ENCODE assay signal across 13 mouse cellular contexts in genomic region chr1:82385054-82385453, GRCm38 (mm10).
DNase-seq lines count a peak whose midpoint lies in the region; ATAC-seq and TF ChIP-seq lines count a peak whose summit lies in the region.
"Had no signal": no experiment of that assay in that cellular context is flagged by ENCODE, and none has a peak within 500 bp of the region (broad histone marks: within the 10 kb centered on the region; RNA-seq: fewer than 3 reads in every experiment).

No protein-coding gene starts in this region.

- H3K9ac ChIP-seq in lung, embryonic 14.5 days, result no peak overlapping the region
- H3K9ac ChIP-seq in embryonic facial prominence, embryonic 15.5 days, result no peak overlapping the region
- H3K9ac ChIP-seq in forebrain, embryonic 15.5 days (replicated peaks), result no peak overlapping the region
- no peak overlapping the region for H3K9ac ChIP-seq in neural tube, embryonic 11.5 days (ENCODE audit: low read length)
- H3K9ac ChIP-seq: embryonic facial prominence, embryonic 12.5 days; liver, embryonic 14.5 days had no signal

- peak; percentile 75 for DNase-seq in lung, embryonic 14.5 days
- DNase-seq in lung, adult 18-20 months, result no peak
- no peak for DNase-seq in neural tube, embryonic 11.5 days (ENCODE audit: low spot score)
- no peak for DNase-seq in right cerebral cortex, postnatal 4 days
- DNase-seq in right cerebral cortex, postnatal 36 days (ENCODE audit: low spot score in 2 of 2), result no peak
- DNase-seq: cerebellum, adult 9-10 months; heart, adult 11 months; kidney, adult 8-10 months had no signal

- H3K27me3 ChIP-seq in lung, embryonic 14.5 days (ENCODE audit: insufficient read depth, low read length), result no peaks in the 10 kb centered on the region
- no peaks in the 10 kb centered on the region for H3K27me3 ChIP-seq in embryonic facial prominence, embryonic 15.5 days
- H3K27me3 ChIP-seq in forebrain, embryonic 15.5 days, result no peaks in the 10 kb centered on the region
- no peaks in the 10 kb centered on the region for H3K27me3 ChIP-seq in neural tube, embryonic 11.5 days (ENCODE audit: control insufficient read depth, insufficient read depth, low read length)
- H3K27me3 ChIP-seq: CH12.LX; embryonic facial prominence, embryonic 12.5 days had no signal

- ATAC-seq in lung, embryonic 14.5 days (ENCODE audit: insufficient read depth), result peak; percentile 93
- no peak; the same call in 1 of the 2 replicates for ATAC-seq in embryonic facial prominence, embryonic 15.5 days (ENCODE audit: insufficient number of reproducible peaks, low FRiP score, low TSS enrichment, low read depth)
- ATAC-seq in forebrain, embryonic 15.5 days (replicated peaks), result no peak
- ATAC-seq in neural tube, embryonic 11.5 days (ENCODE audit: insufficient read depth, low FRiP score, low TSS enrichment), result no peak

- no peaks in the 10 kb centered on the region; the same call in 1 of the 2 replicates for H3K36me3 ChIP-seq in lung, embryonic 14.5 days (ENCODE audit: insufficient read depth)
- H3K36me3 ChIP-seq in embryonic facial prominence, embryonic 15.5 days, result no peaks in the 10 kb centered on the region
- no peaks in the 10 kb centered on the region for H3K36me3 ChIP-seq in forebrain, embryonic 15.5 days
- H3K36me3 ChIP-seq in neural tube, embryonic 11.5 days (ENCODE audit: control insufficient read depth, insufficient read depth, low read length), result no peaks in the 10 kb centered on the region
- H3K36me3 ChIP-seq: embryonic facial prominence, embryonic 12.5 days had no signal

- no peak overlapping the region for H3K4me3 ChIP-seq in lung, embryonic 14.5 days (ENCODE audit: low read depth, low read length)
- H3K4me3 ChIP-seq in embryonic facial prominence, embryonic 15.5 days (replicated peaks), result no peak overlapping the region
- H3K4me3 ChIP-seq in forebrain, embryonic 15.5 days, result no peak overlapping the region
- H3K4me3 ChIP-seq in neural tube, embryonic 11.5 days (ENCODE audit: low read depth, low read length), result no peak overlapping the region
- H3K4me3 ChIP-seq: embryonic facial prominence, embryonic 12.5 days had no signal

- H3K4me2 ChIP-seq in lung, embryonic 14.5 days, result peak overlapping the region; percentile 3; the same call in 1 of the 2 replicates
- no peak overlapping the region for H3K4me2 ChIP-seq in embryonic facial prominence, embryonic 15.5 days (replicated peaks)
- 0 out of 2 replicates have a peak overlapping the region, but pooled peaks have one; percentile 3 for H3K4me2 ChIP-seq in forebrain, embryonic 15.5 days (replicated peaks)
- H3K4me2 ChIP-seq in neural tube, embryonic 11.5 days (ENCODE audit: low read depth), result no peak overlapping the region
- H3K4me2 ChIP-seq: embryonic facial prominence, embryonic 12.5 days had no signal

- no peaks in the 10 kb centered on the region for H3K9me3 ChIP-seq in lung, embryonic 14.5 days (ENCODE audit: low read depth, low read length)
- H3K9me3 ChIP-seq in embryonic facial prominence, embryonic 15.5 days (replicated peaks), result no peaks in the 10 kb centered on the region
- H3K9me3 ChIP-seq in forebrain, embryonic 15.5 days, result no peaks in the 10 kb centered on the region
- H3K9me3 ChIP-seq in neural tube, embryonic 11.5 days (ENCODE audit: control insufficient read depth, low read length), result no peaks in the 10 kb centered on the region
- H3K9me3 ChIP-seq: embryonic facial prominence, embryonic 12.5 days had no signal

- 16% methylated on average over 9 of the region's 9 CpGs for WGBS in lung, embryonic 14.5 days
- WGBS in embryonic facial prominence, embryonic 15.5 days, result 37% methylated on average over 9 of the region's 9 CpGs
- 48% methylated on average over 9 of the region's 9 CpGs for WGBS in forebrain, embryonic 15.5 days
- WGBS in neural tube, embryonic 11.5 days, result 50% methylated on average over 9 of the region's 9 CpGs

- no peak for TF ChIP-seq CTCF in lung, embryonic 14.5 days (IDR thresholded peaks at IDR 0.05; ENCODE audit: low read depth)

- peak overlapping the region; percentile 54 for H3K27ac ChIP-seq in lung, embryonic 14.5 days (ENCODE audit: low read depth)
- H3K27ac ChIP-seq in embryonic facial prominence, embryonic 15.5 days (replicated peaks), result peak overlapping the region; percentile 36; the same call in 1 of the 2 replicates
- H3K27ac ChIP-seq in forebrain, embryonic 15.5 days (replicated peaks), result peak overlapping the region; percentile 67
- H3K27ac ChIP-seq in neural tube, embryonic 11.5 days (ENCODE audit: low read depth, low read length), result peak overlapping the region; percentile 76
- H3K27ac ChIP-seq: embryonic facial prominence, embryonic 12.5 days; liver, embryonic 14.5 days had no signal

- H3K4me1 ChIP-seq in lung, embryonic 14.5 days (ENCODE audit: insufficient read depth), result peaks cover 8% of the 10 kb centered on the region
- peaks cover 14% of the 10 kb centered on the region for H3K4me1 ChIP-seq in embryonic facial prominence, embryonic 15.5 days
- peaks cover 34% of the 10 kb centered on the region for H3K4me1 ChIP-seq in forebrain, embryonic 15.5 days
- H3K4me1 ChIP-seq in neural tube, embryonic 11.5 days (ENCODE audit: control insufficient read depth, insufficient read depth, low read length), result peaks cover 14% of the 10 kb centered on the region

Comparison
In these comparisons a context has a peak if more than half of its experiments do, and no peak if none do; other contexts are left out.
1. H3K4me2 ChIP-seq: peak in lung, embryonic 14.5 days (single experiment) and forebrain, embryonic 15.5 days (single experiment); none in embryonic facial prominence, embryonic 15.5 days (single experiment) and neural tube, embryonic 11.5 days (single experiment).
2. Peak in every context shown above with its lines, with median percentiles within 50 percentile points of each other: H3K27ac ChIP-seq.